Mouse (Mus musculus) heart, postnatal 0 days (tissue): ENCODE data around the gene Hnrnpa2b1. TPM values are rescaled to one million over a fixed set of nuclear protein-coding genes. Genes with fewer than 3 reads are reported as not detected.

Experiments used
- ATAC-seq: fragments of 200-750 bp; cut with Nextera tagmentation; 2 replicates; pipeline ENCODE4 v1.8.0; 2017; ENCODE audit warnings: low read depth, moderate number of reproducible peaks, moderate library complexity; ENCODE audit not compliant: insufficient read depth
- DNase-seq: peaks from one replicate; pipeline ENCODE4 v3.0.0-alpha.2; 2016; ENCODE audit warnings: low spot score
- H3K27ac ChIP-seq: fragments of 300-500 bp; sonication (generic); 2 replicates; pipeline ENCODE4 v1.5.1; 2014; ENCODE audit warnings: low read depth, mild to moderate bottlenecking
- H3K27me3 ChIP-seq: fragments of 300-500 bp; sonication (generic); 2 replicates; pipeline ENCODE4 v1.6.1; 2014; ENCODE audit warnings: low read length, mixed read lengths; ENCODE audit not compliant: control insufficient read depth, insufficient read depth
- H3K36me3 ChIP-seq: fragments of 300-500 bp; sonication (generic); replicated peaks from 2 replicates; pipeline ENCODE4 v1.6.1; 2014; ENCODE audit warnings: low read length, mixed read lengths; ENCODE audit not compliant: control insufficient read depth, insufficient read depth
- H3K4me1 ChIP-seq: fragments of 300-500 bp; sonication (generic); 2 replicates; pipeline ENCODE4 v1.6.1; 2014; ENCODE audit warnings: antibody characterized with exemption; ENCODE audit not compliant: control insufficient read depth, insufficient read depth
- H3K4me2 ChIP-seq: fragments of 300-500 bp; sonication (generic); 2 replicates; pipeline ENCODE4 v1.6.1; 2014; ENCODE audit warnings: low read depth, mild to moderate bottlenecking, low read length, moderate library complexity
- H3K4me3 ChIP-seq: fragments of 300-500 bp; sonication (generic); 2 replicates; pipeline ENCODE4 v1.5.1; 2014; ENCODE audit warnings: low read depth, low read length
- H3K9ac ChIP-seq: fragments of 300-500 bp; sonication (generic); replicated peaks from 2 replicates; pipeline ENCODE4 v1.6.1; 2014; ENCODE audit warnings: low read depth, low read length, mixed read lengths
- H3K9me3 ChIP-seq: fragments of 300-500 bp; sonication (generic); replicated peaks from 2 replicates; pipeline ENCODE4 v1.6.1; 2016; ENCODE audit warnings: low read length; ENCODE audit not compliant: control insufficient read depth
- CTCF ChIP-seq: IDR thresholded peaks from 2 replicates; pipeline ENCODE4 v1.5.1; 2016; ENCODE audit warnings: antibody characterized with exemption, control low read depth, low read depth
- EP300 ChIP-seq: IDR thresholded peaks from 2 replicates; pipeline ENCODE4 v1.6.1; 2016; ENCODE audit warnings: antibody characterized with exemption, low read depth
- WGBS: fragments of 180-500 bp; shearing (Covaris S2); extraction: QIAGEN DNeasy Blood & Tissue Kit; methylation state at CpG from one replicate; pipeline ENCODE4 v1.1.7; 2014; 5-methylcytosine and 5-hydroxymethylcytosine counted together
- polyA plus RNA-seq: library from polyadenylated mRNA; unstranded; fragments of >200 nt; fragmentation: Nextera tagmentation; extraction: Ambion mirVana; gene quantifications from 2 replicates; pipeline ENCODE4 v1.2.1, GENCODE M21; 2015
- total RNA-seq: library from RNA; depleted of rRNA; stranded (reverse); fragments of >200 nt; gene quantifications from 2 replicates; pipeline ENCODE4 v1.2.3, GENCODE M21; 2014; ENCODE audit warnings: low replicate concordance; rRNA removed

The Hnrnpa2b1 gene
- total and polyA plus RNA-seq, 2 experiments from 2014 or later = 171 to 775 TPM

DNA sequence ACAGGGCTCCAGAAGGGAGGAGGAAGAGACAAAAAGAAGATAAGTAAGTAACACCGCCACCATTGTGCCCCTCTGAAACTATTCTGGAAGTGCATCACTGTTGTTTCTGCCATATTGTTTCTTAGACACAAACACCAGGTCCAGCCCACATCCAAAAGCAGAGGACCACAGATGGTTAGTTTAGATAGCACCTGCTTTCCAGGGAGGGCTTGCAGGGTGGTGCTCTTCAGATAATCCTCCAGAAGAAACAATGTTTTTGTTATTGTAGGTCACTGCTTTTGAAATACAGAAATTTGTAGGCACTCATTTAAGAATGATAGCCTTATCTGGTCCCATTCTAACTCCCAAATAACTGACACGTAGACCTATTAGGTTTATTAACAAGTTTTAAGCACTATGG lies 45.2 kb downstream of the Hnrnpa2b1 start:
- Histone ChIP-seq H3K4me1 (no peaks in the 10 kb centered on the region), H3K4me3 (no peak overlapping the region), H3K27ac (no peak overlapping the region), H3K36me3 (no peaks in the 10 kb centered on the region), H3K9me3 (peaks cover 4% of the 10 kb centered on the region), H3K9ac (no peak overlapping the region), H3K4me2 (no peak overlapping the region), H3K27me3 (no peaks in the 10 kb centered on the region)
- DNase-seq (no peak), ATAC-seq (no peak)
- 81% methylated on average over 2 of the region's 2 CpGs for WGBS
- TF ChIP-seq EP300 (no peak), CTCF (no peak)

DNA sequence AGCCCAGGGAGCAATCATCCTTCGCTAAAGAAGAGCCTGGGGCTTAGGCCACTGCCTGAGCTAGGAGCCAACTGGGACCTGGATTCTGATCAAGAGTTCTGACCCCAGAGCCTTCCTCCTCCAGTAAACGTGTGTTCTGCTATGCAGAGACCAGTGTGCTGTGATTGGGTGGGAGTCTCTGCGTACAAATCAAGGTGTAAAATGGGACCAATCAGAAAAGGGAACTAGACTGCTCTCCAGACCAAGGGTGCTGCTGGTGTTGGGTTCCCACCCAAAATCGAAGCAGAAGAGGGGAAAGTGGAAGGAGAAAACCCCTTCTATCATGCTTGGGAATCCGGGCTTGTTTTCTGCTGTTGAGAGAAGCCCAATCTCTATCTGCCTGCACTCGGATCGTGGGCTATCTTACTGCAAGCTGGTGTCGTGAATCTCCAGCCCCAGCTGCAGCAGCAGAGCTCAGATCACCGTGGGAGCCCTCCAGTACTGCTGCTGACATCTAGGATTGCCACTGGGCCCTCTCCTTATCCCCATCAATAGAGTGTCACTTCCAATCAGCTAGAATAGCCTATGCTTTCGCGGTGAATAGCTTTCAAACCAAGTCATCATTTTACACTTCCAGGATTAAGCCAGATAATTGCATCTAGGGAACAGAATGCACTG lies 46.1 kb downstream of the Hnrnpa2b1 start:
- ATAC-seq (no peak), DNase-seq (no peak)
- no peaks in the 10 kb centered on the region for H3K27me3 ChIP-seq
- no peak overlapping the region for H3K27ac ChIP-seq
- H3K4me3 ChIP-seq = no peak overlapping the region
- H3K4me2 ChIP-seq = no peak overlapping the region
- peaks cover 4% of the 10 kb centered on the region for H3K9me3 ChIP-seq
- no peak overlapping the region for H3K9ac ChIP-seq
- H3K36me3 ChIP-seq = no peaks in the 10 kb centered on the region
- H3K4me1 ChIP-seq = no peaks in the 10 kb centered on the region
- no peak for TF ChIP-seq CTCF
- WGBS = 42% methylated on average over 11 of the region's 11 CpGs

DNA sequence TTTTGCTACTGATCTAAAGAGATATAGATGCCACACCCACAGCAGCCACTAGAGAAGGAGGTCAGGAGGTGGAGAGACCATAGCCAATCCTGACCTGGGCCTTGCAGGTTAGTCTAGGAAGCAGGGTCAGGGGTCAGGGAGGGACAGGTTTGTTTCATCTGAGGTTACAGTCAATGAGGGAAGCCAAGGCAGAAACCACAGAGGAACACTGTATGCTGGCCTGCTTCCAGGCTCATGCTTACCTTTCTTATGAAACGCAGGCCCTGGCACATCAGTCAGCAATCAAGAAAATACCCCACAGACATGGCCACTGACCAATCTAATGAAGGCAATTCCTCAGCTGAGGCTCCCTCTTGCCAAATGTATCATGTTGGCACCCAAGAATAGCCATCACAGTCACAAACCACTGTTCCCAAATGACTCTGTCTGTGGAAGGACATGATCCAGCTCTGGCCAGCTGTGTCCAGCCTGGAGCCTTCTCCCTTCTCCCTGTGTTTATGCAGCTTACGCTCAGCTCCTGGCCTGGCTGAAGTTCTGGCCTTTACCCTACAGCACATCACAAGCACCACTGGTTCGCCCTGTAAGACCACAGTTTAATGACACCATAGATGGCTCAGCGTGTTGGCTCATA lies 52.3 kb downstream of the Hnrnpa2b1 start:
- H3K9ac ChIP-seq = no peak overlapping the region
- no peak overlapping the region for H3K4me2 ChIP-seq
- H3K4me3 ChIP-seq = no peak overlapping the region
- H3K4me1 ChIP-seq = no peaks in the 10 kb centered on the region
- no peaks in the 10 kb centered on the region for H3K27me3 ChIP-seq
- DNase-seq (no peak), ATAC-seq (no peak; the same call in 1 of the 2 replicates)
- H3K9me3 ChIP-seq = no peaks in the 10 kb centered on the region
- no peaks in the 10 kb centered on the region for H3K36me3 ChIP-seq
- H3K27ac ChIP-seq = no peak overlapping the region
- TF ChIP-seq EP300 (no peak), CTCF (no peak)
- 83% methylated on average over 4 of the region's 4 CpGs for WGBS

DNA sequence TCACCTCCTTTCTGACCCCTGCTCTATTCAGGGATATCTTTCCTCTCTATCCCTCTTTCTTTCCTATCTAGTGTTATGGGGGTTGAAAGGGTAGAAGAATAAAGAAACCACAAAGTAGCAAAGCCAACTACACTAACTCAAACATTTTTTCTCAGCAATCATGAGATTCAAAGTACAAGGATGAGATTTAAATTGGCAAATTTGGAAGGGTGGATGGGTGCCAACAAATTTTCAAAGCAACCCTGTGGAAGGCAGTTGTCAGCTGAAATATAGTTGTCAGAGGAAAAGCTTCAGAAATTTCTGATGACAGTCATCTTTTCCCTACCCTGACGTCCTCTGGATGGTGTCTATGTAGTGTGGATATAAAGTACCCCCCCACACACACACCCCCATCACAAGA lies 53.3 kb downstream of the Hnrnpa2b1 start:
- H3K4me1 ChIP-seq = no peaks in the 10 kb centered on the region
- H3K4me3 ChIP-seq = no peak overlapping the region
- DNase-seq (no peak), ATAC-seq (no peak)
- H3K4me2 ChIP-seq = no peak overlapping the region
- WGBS = 52% methylated on average over 1 of the region's 1 CpGs
- no peak overlapping the region for H3K27ac ChIP-seq
- no peak overlapping the region for H3K9ac ChIP-seq
- no peaks in the 10 kb centered on the region for H3K9me3 ChIP-seq
- no peaks in the 10 kb centered on the region for H3K27me3 ChIP-seq
- TF ChIP-seq CTCF (no peak), EP300 (no peak)
- no peaks in the 10 kb centered on the region for H3K36me3 ChIP-seq

Other genes starting within 250 kb of the Hnrnpa2b1 start
- gene Nfe2l3, start 37.2 kb downstream of the Hnrnpa2b1 start, total RNA-seq = 2.7 and 5.0 TPM in 2 replicates
- gene Nfe2l3, start 37.2 kb downstream of the Hnrnpa2b1 start, polyA plus RNA-seq = 1.2 and 1.3 TPM in 2 replicates
- 66.0 and 94.1 TPM in 2 replicates for gene Cbx3, start 466 bp upstream of the Hnrnpa2b1 start, total RNA-seq
- gene Cbx3, start 466 bp upstream of the Hnrnpa2b1 start, polyA plus RNA-seq = 270 and 295 TPM in 2 replicates
- gene Snx10, start 54.0 kb upstream of the Hnrnpa2b1 start, total RNA-seq = 4.9 and 13.5 TPM in 2 replicates
- 10.9 and 12.4 TPM in 2 replicates for gene Snx10, start 54.0 kb upstream of the Hnrnpa2b1 start, polyA plus RNA-seq